Mouse (Mus musculus) stomach, postnatal 0 days (tissue): ENCODE results near the gene Magi1.

ENCODE experiments used
- CTCF ChIP-seq: IDR thresholded peaks from 2 replicates; pipeline ENCODE4 v1.5.1; 2016; ENCODE audit warnings: antibody characterized with exemption, low read depth, mild to moderate bottlenecking, moderate library complexity
- EP300 ChIP-seq: optimal IDR thresholded peaks from 2 replicates; pipeline ENCODE3; 2016; ENCODE audit warnings: antibody characterized with exemption

DNA sequence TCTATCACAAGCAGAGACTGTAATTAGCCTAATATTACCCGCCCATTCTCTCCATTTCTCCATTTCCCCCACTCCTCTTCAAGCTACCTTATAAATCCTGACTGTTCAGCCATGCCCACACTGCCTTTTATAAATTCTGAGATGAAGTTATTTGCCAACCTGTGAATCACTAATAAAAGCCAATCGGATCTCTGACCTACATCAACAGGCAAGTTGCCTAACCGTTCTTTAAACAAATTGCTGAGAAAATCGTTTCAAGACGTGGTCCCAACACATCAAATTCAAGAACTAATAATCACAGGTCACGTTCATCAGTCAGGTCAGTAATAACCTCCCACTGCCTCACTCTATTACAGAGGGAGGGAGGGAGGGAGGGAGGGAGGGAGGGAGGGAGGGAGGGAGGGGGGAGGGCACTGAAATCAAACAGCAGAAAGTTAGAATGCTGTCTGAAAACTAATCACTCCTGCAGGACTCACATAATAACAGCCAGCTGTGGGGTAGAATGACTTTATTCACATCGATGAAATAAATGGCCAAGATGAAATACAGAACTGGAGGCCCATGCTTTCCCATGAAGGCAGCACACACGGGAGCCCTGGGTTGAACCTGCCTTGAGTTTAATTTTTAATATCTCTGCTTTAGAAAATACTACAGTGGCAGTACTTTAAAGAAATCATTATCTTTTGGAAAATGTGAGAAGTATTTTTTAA lies 215.8 kb downstream of the Magi1 start:
- TF ChIP-seq CTCF (no peak), EP300 (no peak)
